Mouse (Mus musculus): ENCODE data around the gene Ttl.

DNA sequence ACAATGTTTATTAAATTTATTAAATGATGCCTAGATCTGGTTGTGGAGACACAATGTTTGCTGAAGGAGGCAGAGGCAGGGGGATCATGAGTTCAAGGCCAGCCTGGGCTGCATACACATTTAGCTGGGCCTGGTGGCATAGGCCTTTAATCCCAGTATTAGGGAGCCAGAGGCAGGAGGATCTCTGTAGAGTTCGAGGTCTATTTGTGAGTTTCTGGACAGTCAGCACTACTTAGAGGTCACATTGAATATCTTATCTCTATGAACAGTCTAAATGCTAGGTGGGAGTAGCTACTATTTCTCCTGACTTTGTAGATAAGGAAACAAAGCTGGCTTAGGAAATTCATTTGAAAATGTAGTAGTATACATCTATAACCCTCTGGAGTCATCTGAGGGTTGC lies 21.8 kb downstream of the Ttl start:
- TF ChIP-seq POLR2A (IDR thresholded peaks at IDR 0.05; ENCODE audit: low read depth, low read length): no peak
- no peak for TF ChIP-seq CTCF (IDR thresholded peaks at IDR 0.05; ENCODE audit: borderline replicate concordance, insufficient read depth, low read length)
